Mouse (Mus musculus) ES-E14 (cell line): Measurements from ENCODE around the gene Rab14. TPM values are rescaled to one million over a fixed set of nuclear protein-coding genes. Genes with fewer than 3 reads are reported as not detected.

Experiments
- DNase-seq: peaks from one replicate; pipeline ENCODE4 v3.0.0-alpha.2; 2013; ENCODE audit warnings: low read depth, low spot score
- H3K27ac ChIP-seq: 2 replicates; pipeline ENCODE4 v1.5.1; 2012; ENCODE audit warnings: low read depth, mild to moderate bottlenecking, low read length, moderate library complexity, mixed read lengths; ENCODE audit not compliant: poor library complexity, insufficient read depth, severe bottlenecking
- H3K36me3 ChIP-seq: 2 replicates; pipeline ENCODE4 v1.6.1; 2012; ENCODE audit warnings: mild to moderate bottlenecking, low read length, moderate library complexity, mixed read lengths; ENCODE audit not compliant: control insufficient read depth, poor library complexity, insufficient read depth, severe bottlenecking
- H3K4me1 ChIP-seq, 2 experiments: fragments of 150-350 bp in 1 of 2; sonication (generic) in 1 of 2; 2 replicates each; pipeline ENCODE4 v1.6.1; 2012; ENCODE audit warnings: low read length in 2 of 2, mild to moderate bottlenecking in 1 of 2, mixed read lengths in 1 of 2; ENCODE audit not compliant: control insufficient read depth in 2 of 2, insufficient read depth in 2 of 2, poor library complexity in 1 of 2
- H3K4me3 ChIP-seq, 2 experiments: fragments of 150-350 bp in 1 of 2; sonication (generic) in 1 of 2; 2 replicates each; pipeline ENCODE4 v1.5.1; 2012; ENCODE audit warnings: low read length in 2 of 2, low read depth in 1 of 2, mild to moderate bottlenecking in 1 of 2, mixed read lengths in 1 of 2; ENCODE audit not compliant: insufficient read depth in 1 of 2, poor library complexity in 1 of 2, severe bottlenecking in 1 of 2
- H3K9ac ChIP-seq: 2 replicates; pipeline ENCODE4 v1.6.1; 2012; ENCODE audit warnings: low read depth, mild to moderate bottlenecking, low read length, mixed read lengths; ENCODE audit not compliant: poor library complexity, insufficient read depth, severe bottlenecking
- H3K9me3 ChIP-seq: fragments of 150-350 bp; sonication (generic); 2 replicates; pipeline ENCODE4 v1.6.1; 2012; ENCODE audit warnings: low read depth, mild to moderate bottlenecking, low read length; ENCODE audit not compliant: control insufficient read depth, insufficient read depth
- CHD2 ChIP-seq: IDR thresholded peaks from 2 replicates; pipeline ENCODE4 v1.6.1; 2014; ENCODE audit warnings: mild to moderate bottlenecking, low read depth, low read length, inconsistent platforms
- HCFC1 ChIP-seq: IDR thresholded peaks from 2 replicates; pipeline ENCODE4 v1.6.1; 2012; ENCODE audit warnings: low read length, inconsistent platforms, borderline replicate concordance; ENCODE audit not compliant: insufficient read depth
- MAFK ChIP-seq: IDR thresholded peaks from 2 replicates; pipeline ENCODE4 v1.6.1; 2014; ENCODE audit warnings: mild to moderate bottlenecking, low read depth, low read length, inconsistent platforms; ENCODE audit not compliant: insufficient read depth
- ZC3H11A ChIP-seq: IDR thresholded peaks from 2 replicates; pipeline ENCODE4 v1.6.1; 2012; ENCODE audit warnings: low read depth, mild to moderate bottlenecking, inconsistent platforms, low read length, borderline replicate concordance
- ZNF384 ChIP-seq: IDR thresholded peaks from 2 replicates; pipeline ENCODE4 v1.6.1; 2012; ENCODE audit warnings: low read depth, low read length, inconsistent platforms
- in situ Hi-C, 2 experiments: fragments of 600-800 bp; cut with MboI; formaldehyde crosslinking; loops; one replicate each; pipeline ENCODE4 v1.15.1; 2025; ENCODE audit warnings: low sequenced_read_pairs in 2 of 2, inconsistent platforms in 1 of 2; ENCODE audit not compliant: unreplicated experiment in 2 of 2
- total RNA-seq: library from RNA; depleted of rRNA; stranded (reverse); fragments of 300-350 nt; gene quantifications from 2 replicates; pipeline ENCODE4 v1.2.3, GENCODE M21; 2012

Gene Rab14
- total RNA-seq, 1 experiment: 39.5 TPM

- in situ Hi-C loops: no loop called here
- no peaks in the 10 kb centered on the region; a peak in 1 of 4 replicates for H3K4me1 ChIP-seq
- H3K9me3 ChIP-seq: no peaks in the 10 kb centered on the region
- H3K36me3 ChIP-seq: peaks cover 27% of the 10 kb centered on the region
- H3K9ac ChIP-seq: no peak overlapping the region
- DNase-seq: no peak
- no peak overlapping the region for H3K27ac ChIP-seq
- H3K4me3 ChIP-seq: no peak overlapping the region
- TF ChIP-seq ZC3H11A (no peak), MAFK (no peak)
Observed at GRCm38 (mm10) chr2:35161846-35162488, 39.0 kb downstream of the Rab14 start.

- H3K27ac ChIP-seq: no peak overlapping the region
- H3K4me1 ChIP-seq: no peaks in the 10 kb centered on the region; a peak in 1 of 4 replicates
- TF ChIP-seq CHD2: no peak
- TF ChIP-seq HCFC1: no peak
- TF ChIP-seq MAFK: no peak
- no peak for TF ChIP-seq ZNF384
- no peak for TF ChIP-seq ZC3H11A
- in situ Hi-C loops: no loop called here
- DNase-seq: peak; percentile 76
- H3K36me3 ChIP-seq: peaks cover 23% of the 10 kb centered on the region
- H3K4me3 ChIP-seq: no peak overlapping the region
- no peak overlapping the region for H3K9ac ChIP-seq
- no peaks in the 10 kb centered on the region for H3K9me3 ChIP-seq
Observed at GRCm38 (mm10) chr2:35160206-35160605, 40.7 kb downstream of the Rab14 start.

GRCm38 (mm10) chr2:35158358-35158757 is 42.6 kb downstream of the Rab14 start:
- H3K36me3 ChIP-seq: peaks cover 26% of the 10 kb centered on the region
- TF ChIP-seq ZNF384 (no peak), HCFC1 (no peak), MAFK (no peak), ZC3H11A (no peak), CHD2 (no peak)
- H3K4me1 ChIP-seq: no peaks in the 10 kb centered on the region; a peak in 1 of 4 replicates
- no peak for DNase-seq
- no peak overlapping the region for H3K9ac ChIP-seq
- H3K4me3 ChIP-seq: no peak overlapping the region
- H3K27ac ChIP-seq: no peak overlapping the region
- in situ Hi-C loops: no loop called here
- H3K9me3 ChIP-seq: no peaks in the 10 kb centered on the region

- no peak for DNase-seq
- Histone ChIP-seq H3K9me3 (no peaks in the 10 kb centered on the region), H3K36me3 (peaks cover 26% of the 10 kb centered on the region), H3K4me3 (no peak overlapping the region), H3K4me1 (no peaks in the 10 kb centered on the region; a peak in 1 of 4 replicates), H3K9ac (no peak overlapping the region), H3K27ac (no peak overlapping the region)
- TF ChIP-seq ZNF384 (no peak), CHD2 (no peak), HCFC1 (no peak), ZC3H11A (no peak), MAFK (no peak)
- in situ Hi-C loops: no loop called here
Observed at GRCm38 (mm10) chr2:35157836-35158235, 43.1 kb downstream of the Rab14 start.

- Histone ChIP-seq H3K36me3 (peaks cover 26% of the 10 kb centered on the region), H3K9ac (no peak overlapping the region), H3K4me3 (no peak overlapping the region), H3K9me3 (no peaks in the 10 kb centered on the region), H3K27ac (no peak overlapping the region), H3K4me1 (no peaks in the 10 kb centered on the region; a peak in 1 of 4 replicates)
- DNase-seq: no peak
- in situ Hi-C loops: no loop called here
- no peak for TF ChIP-seq HCFC1
- no peak for TF ChIP-seq MAFK
- TF ChIP-seq CHD2: no peak
- no peak for TF ChIP-seq ZC3H11A
- no peak for TF ChIP-seq ZNF384
Observed at GRCm38 (mm10) chr2:35156985-35157384, 43.9 kb downstream of the Rab14 start.
